18 mouse cellular contexts compared by ENCODE assay signal in the genomic region with DNA sequence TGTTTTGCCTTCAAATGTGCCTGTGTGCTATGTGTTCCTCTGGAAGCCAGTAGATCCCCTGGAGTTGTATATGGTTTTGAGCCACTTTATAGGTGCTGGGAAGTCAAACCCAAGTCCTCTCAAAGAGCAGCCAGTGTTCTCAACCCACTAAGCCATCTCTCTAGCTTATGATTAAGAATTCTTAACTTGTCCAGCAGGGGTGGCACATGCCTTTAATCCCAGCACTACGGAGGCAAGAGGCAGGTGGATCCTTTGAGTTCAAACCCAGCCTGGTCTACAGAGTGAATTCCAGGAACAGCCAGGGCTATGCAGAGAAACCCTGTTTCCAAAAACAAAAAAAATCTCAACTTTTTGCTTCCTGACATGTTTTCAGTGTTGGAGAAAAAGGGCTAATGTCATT. TPM values are rescaled to one million over a fixed set of nuclear protein-coding genes. Genes with fewer than 3 reads are reported as not detected.
DNase-seq lines count a peak whose midpoint lies in the region; ATAC-seq lines count a peak whose summit lies in the region.
"Had no signal": no experiment of that assay in that cellular context is flagged by ENCODE, and none has a peak within 500 bp of the region (broad histone marks: within the 10 kb centered on the region; RNA-seq: fewer than 3 reads in every experiment).

No protein-coding gene starts in this region.

- no peak overlapping the region for H3K4me2 ChIP-seq in midbrain, embryonic 11.5 days
- no peak overlapping the region for H3K4me2 ChIP-seq in midbrain, embryonic 15.5 days
- H3K4me2 ChIP-seq: lung, embryonic 14.5 days had no signal

- H3K9me3 ChIP-seq in midbrain, embryonic 11.5 days (ENCODE audit: control insufficient read depth, low read length): no peaks in the 10 kb centered on the region
- no peaks in the 10 kb centered on the region for H3K9me3 ChIP-seq in midbrain, embryonic 15.5 days

- peak; percentile 4 for DNase-seq in embryo, embryonic 10.5 days (ENCODE audit: low spot score)
- no peak for DNase-seq in embryo, embryonic 10 days (ENCODE audit: low spot score)
- peak; percentile 76 for DNase-seq in midbrain, embryonic 11.5 days (ENCODE audit: low spot score, missing footprints)
- peak; percentile 71 for DNase-seq in ZHBTc4 (ENCODE audit: low read depth, low spot score)
- DNase-seq in retina, postnatal 1 day: peak; percentile 12
- no peak for DNase-seq in heart, adult 9 months (ENCODE audit: low spot score in 2 of 2)
- no peak for DNase-seq in ovary, postnatal 10 days (ENCODE audit: low spot score)
- DNase-seq: B cell, adult 2 months; cerebellum, adult 9-10 months; heart, postnatal 10 days; lung, embryonic 14.5 days; thymus, adult 18-20 months had no signal

- no peaks in the 10 kb centered on the region for H3K36me3 ChIP-seq in midbrain, embryonic 11.5 days (ENCODE audit: control insufficient read depth, insufficient read depth, low read length)
- H3K36me3 ChIP-seq in midbrain, embryonic 15.5 days (replicated peaks): peaks cover 4% of the 10 kb centered on the region; the same call in 1 of the 2 replicates

- H3K9ac ChIP-seq in midbrain, embryonic 11.5 days (ENCODE audit: low read length): no peak overlapping the region
- H3K9ac ChIP-seq in midbrain, embryonic 15.5 days: no peak overlapping the region
- H3K9ac ChIP-seq: lung, embryonic 14.5 days had no signal

- H3K27ac ChIP-seq in midbrain, embryonic 11.5 days (ENCODE audit: low read depth, low read length): no peak overlapping the region
- no peak overlapping the region for H3K27ac ChIP-seq in midbrain, embryonic 15.5 days

- H3K27me3 ChIP-seq in midbrain, embryonic 11.5 days (ENCODE audit: control insufficient read depth, insufficient read depth, low read length): no peaks in the 10 kb centered on the region
- no peaks in the 10 kb centered on the region for H3K27me3 ChIP-seq in midbrain, embryonic 15.5 days (replicated peaks)

- H3K4me3 ChIP-seq in midbrain, embryonic 11.5 days (ENCODE audit: low read depth, low read length): no peak overlapping the region
- no peak overlapping the region for H3K4me3 ChIP-seq in midbrain, embryonic 15.5 days

- ATAC-seq in midbrain, embryonic 11.5 days (ENCODE audit: low FRiP score): no peak
- ATAC-seq in midbrain, embryonic 15.5 days (replicated peaks): no peak

- H3K4me1 ChIP-seq in midbrain, embryonic 11.5 days (ENCODE audit: control insufficient read depth, insufficient read depth, low read length): peaks cover 9% of the 10 kb centered on the region
- peaks cover 22% of the 10 kb centered on the region for H3K4me1 ChIP-seq in midbrain, embryonic 15.5 days

- WGBS in midbrain, embryonic 11.5 days: 74% methylated on average over 1 of the region's 1 CpGs
- WGBS in midbrain, embryonic 15.5 days: 35% methylated on average over 1 of the region's 1 CpGs

RNA-seq across cellular contexts. Expression of a gene that starts 3.0 kb away (rescaled TPM):
- polyA plus RNA-seq in midbrain, embryonic 11.5 days (2014; fragmentation: Nextera tagmentation; extraction: Ambion mirVana): 31.8 and 33.5 TPM in 2 replicates
- 16.0 TPM in 2 replicates for polyA plus RNA-seq in midbrain, embryonic 15.5 days (2015; fragmentation: Nextera tagmentation; extraction: Ambion mirVana)

RNA-seq across cellular contexts. Expression of a gene that starts 50.0 kb away (rescaled TPM):
- polyA plus RNA-seq in midbrain, embryonic 11.5 days (2014; fragmentation: Nextera tagmentation; extraction: Ambion mirVana): 0.10 TPM in 1 of 2 replicates, not detected in the other
- not detected in 2 replicates for polyA plus RNA-seq in midbrain, embryonic 15.5 days (2015; fragmentation: Nextera tagmentation; extraction: Ambion mirVana)
- polyA plus RNA-seq: embryonic facial prominence, embryonic 11.5 days; frontal cortex, adult 2 months; gonadal fat pad, adult 2 months; intestine, embryonic 14.5 days; lung, embryonic 14.5 days; spleen, adult 2 months had no signal

Comparison
In these comparisons a context has a peak if more than half of its experiments do, and no peak if none do; other contexts are left out.
1. DNase-seq: peak in embryo, embryonic 10.5 days (single experiment), midbrain, embryonic 11.5 days (single experiment), ZHBTc4 (single experiment) and retina, postnatal 1 day (single experiment); none in embryo, embryonic 10 days (single experiment), heart, adult 9 months (0 of 2) and ovary, postnatal 10 days (single experiment).